Mouse (Mus musculus): ENCODE measurements around the gene Pld6. TPM values are rescaled to one million over a fixed set of nuclear protein-coding genes. Genes with fewer than 3 reads are reported as not detected.

The Pld6 gene
- polyA plus RNA-seq, 1 experiment from 2014 or later = 3.6 TPM

GRCm38 (mm10) chr11:59780241-59780640 is 7.2 kb downstream of the Pld6 start:
- no peaks in the 10 kb centered on the region for H3K4me1 ChIP-seq
- ATAC-seq (replicated peaks) = no peak
- H3K36me3 ChIP-seq = peaks cover 27% of the 10 kb centered on the region
- H3K27ac ChIP-seq (replicated peaks) = no peak overlapping the region
- no peaks in the 10 kb centered on the region for H3K27me3 ChIP-seq
- 87% methylated on average over 4 of the region's 4 CpGs for WGBS
- no peak overlapping the region for H3K9ac ChIP-seq (replicated peaks)
- no peak overlapping the region for H3K4me3 ChIP-seq
- no peak overlapping the region for H3K4me2 ChIP-seq (replicated peaks)
- no peaks in the 10 kb centered on the region for H3K9me3 ChIP-seq

GRCm38 (mm10) chr11:59779406-59779805 is 8.0 kb downstream of the Pld6 start:
- 82% methylated on average over 4 of the region's 4 CpGs for WGBS
- no peak overlapping the region for H3K4me2 ChIP-seq (replicated peaks)
- peaks cover 34% of the 10 kb centered on the region for H3K36me3 ChIP-seq
- ATAC-seq (replicated peaks) = no peak
- no peaks in the 10 kb centered on the region for H3K4me1 ChIP-seq
- H3K9ac ChIP-seq (replicated peaks) = no peak overlapping the region
- H3K27ac ChIP-seq (replicated peaks) = no peak overlapping the region
- no peaks in the 10 kb centered on the region for H3K27me3 ChIP-seq
- no peak overlapping the region for H3K4me3 ChIP-seq
- no peaks in the 10 kb centered on the region for H3K9me3 ChIP-seq

GRCm38 (mm10) chr11:59778874-59779223 is 8.6 kb downstream of the Pld6 start:
- Histone ChIP-seq H3K9ac (replicated peaks) (no peak overlapping the region), H3K4me2 (replicated peaks) (no peak overlapping the region), H3K27ac (replicated peaks) (no peak overlapping the region), H3K4me3 (no peak overlapping the region), H3K27me3 (no peaks in the 10 kb centered on the region), H3K4me1 (no peaks in the 10 kb centered on the region), H3K36me3 (peaks cover 40% of the 10 kb centered on the region), H3K9me3 (no peaks in the 10 kb centered on the region)
- ATAC-seq (replicated peaks) = no peak
- WGBS = 83% methylated on average over 1 of the region's 1 CpGs

- no peak overlapping the region for H3K27ac ChIP-seq (replicated peaks)
- H3K4me3 ChIP-seq = no peak overlapping the region
- 56% methylated on average over 9 of the region's 9 CpGs for WGBS
- no peak overlapping the region for H3K9ac ChIP-seq (replicated peaks)
- no peaks in the 10 kb centered on the region for H3K9me3 ChIP-seq
- no peaks in the 10 kb centered on the region for H3K27me3 ChIP-seq
- 0 out of 2 replicates have a peak, but pooled peaks have one; percentile 16 for ATAC-seq (replicated peaks)
- H3K4me2 ChIP-seq (replicated peaks) = no peak overlapping the region
- H3K4me1 ChIP-seq = no peaks in the 10 kb centered on the region
- peaks cover 45% of the 10 kb centered on the region for H3K36me3 ChIP-seq
Observed at GRCm38 (mm10) chr11:59778181-59778873, 9.1 kb downstream of the Pld6 start.

GRCm38 (mm10) chr11:59777259-59777658 is 10.2 kb downstream of the Pld6 start:
- H3K4me1 ChIP-seq = no peaks in the 10 kb centered on the region
- H3K27ac ChIP-seq (replicated peaks) = no peak overlapping the region
- H3K4me2 ChIP-seq (replicated peaks) = no peak overlapping the region
- peaks cover 54% of the 10 kb centered on the region for H3K36me3 ChIP-seq
- WGBS = 81% methylated on average over 5 of the region's 5 CpGs
- H3K9ac ChIP-seq (replicated peaks) = no peak overlapping the region
- H3K9me3 ChIP-seq = no peaks in the 10 kb centered on the region
- H3K4me3 ChIP-seq = no peak overlapping the region
- no peak for ATAC-seq (replicated peaks)
- H3K27me3 ChIP-seq = no peaks in the 10 kb centered on the region

GRCm38 (mm10) chr11:59775435-59776148 is 11.9 kb downstream of the Pld6 start:
- Histone ChIP-seq H3K36me3 (peaks cover 71% of the 10 kb centered on the region), H3K27ac (replicated peaks) (no peak overlapping the region), H3K4me3 (no peak overlapping the region), H3K4me1 (no peaks in the 10 kb centered on the region), H3K27me3 (no peaks in the 10 kb centered on the region), H3K9ac (replicated peaks) (no peak overlapping the region), H3K9me3 (no peaks in the 10 kb centered on the region), H3K4me2 (replicated peaks) (no peak overlapping the region)
- 87% methylated on average over 13 of the region's 13 CpGs for WGBS
- no peak for ATAC-seq (replicated peaks)

GRCm38 (mm10) chr11:59774522-59774921 is 12.9 kb downstream of the Pld6 start:
- no peak for ATAC-seq (replicated peaks)
- WGBS = 94% methylated on average over 4 of the region's 4 CpGs

GRCm38 (mm10) chr11:59772902-59773301 is 14.5 kb downstream of the Pld6 start:
- Histone ChIP-seq H3K9ac (replicated peaks) (no peak overlapping the region), H3K36me3 (peaks cover 86% of the 10 kb centered on the region), H3K27ac (replicated peaks) (no peak overlapping the region), H3K4me2 (replicated peaks) (no peak overlapping the region), H3K27me3 (no peaks in the 10 kb centered on the region), H3K9me3 (no peaks in the 10 kb centered on the region), H3K4me1 (no peaks in the 10 kb centered on the region), H3K4me3 (no peak overlapping the region)
- ATAC-seq (replicated peaks) = no peak
- 90% methylated on average over 4 of the region's 4 CpGs for WGBS

More at GRCm38 (mm10) chr11:59774522-59774921, 12.9 kb downstream of the Pld6 start:
- no peak overlapping the region for H3K4me2 ChIP-seq (replicated peaks)
- H3K4me1 ChIP-seq = no peaks in the 10 kb centered on the region
- no peak overlapping the region for H3K27ac ChIP-seq (replicated peaks)
- no peak overlapping the region for H3K4me3 ChIP-seq
- H3K27me3 ChIP-seq = no peaks in the 10 kb centered on the region
- H3K9me3 ChIP-seq = no peaks in the 10 kb centered on the region
- no peak overlapping the region for H3K9ac ChIP-seq (replicated peaks)
- H3K36me3 ChIP-seq = peaks cover 81% of the 10 kb centered on the region

- no peaks in the 10 kb centered on the region for H3K4me1 ChIP-seq
- no peak overlapping the region for H3K4me2 ChIP-seq (replicated peaks)
- no peak overlapping the region for H3K9ac ChIP-seq (replicated peaks)
- H3K27me3 ChIP-seq = no peaks in the 10 kb centered on the region
- H3K4me3 ChIP-seq = no peak overlapping the region
- H3K9me3 ChIP-seq = no peaks in the 10 kb centered on the region
- no peak for ATAC-seq (replicated peaks)
- WGBS = 93% methylated on average over 2 of the region's 2 CpGs
- peaks cover 84% of the 10 kb centered on the region for H3K36me3 ChIP-seq
- no peak overlapping the region for H3K27ac ChIP-seq (replicated peaks)
Observed at GRCm38 (mm10) chr11:59772291-59772690, 15.2 kb downstream of the Pld6 start.

- no peak overlapping the region for H3K9ac ChIP-seq (replicated peaks)
- no peak for ATAC-seq (replicated peaks)
- H3K27ac ChIP-seq (replicated peaks) = no peak overlapping the region
- 85% methylated on average over 7 of the region's 7 CpGs for WGBS
- H3K4me2 ChIP-seq (replicated peaks) = no peak overlapping the region
- H3K27me3 ChIP-seq = no peaks in the 10 kb centered on the region
- no peaks in the 10 kb centered on the region for H3K4me1 ChIP-seq
- peaks cover 94% of the 10 kb centered on the region for H3K36me3 ChIP-seq
- H3K4me3 ChIP-seq = no peak overlapping the region
- H3K9me3 ChIP-seq = no peaks in the 10 kb centered on the region
Observed at GRCm38 (mm10) chr11:59770753-59771152, 16.7 kb downstream of the Pld6 start.

- WGBS = 90% methylated on average over 6 of the region's 6 CpGs
- Histone ChIP-seq H3K27me3 (no peaks in the 10 kb centered on the region), H3K4me2 (replicated peaks) (no peak overlapping the region), H3K27ac (replicated peaks) (no peak overlapping the region), H3K9me3 (no peaks in the 10 kb centered on the region), H3K4me1 (no peaks in the 10 kb centered on the region), H3K9ac (replicated peaks) (no peak overlapping the region), H3K4me3 (no peak overlapping the region), H3K36me3 (peaks cover 95% of the 10 kb centered on the region)
- ATAC-seq (replicated peaks) = no peak
Observed at GRCm38 (mm10) chr11:59769738-59770137, 17.7 kb downstream of the Pld6 start.

GRCm38 (mm10) chr11:59769307-59769706 is 18.1 kb downstream of the Pld6 start:
- H3K4me3 ChIP-seq = no peak overlapping the region
- H3K9ac ChIP-seq (replicated peaks) = no peak overlapping the region
- no peak for ATAC-seq (replicated peaks)
- H3K4me1 ChIP-seq = no peaks in the 10 kb centered on the region
- no peak overlapping the region for H3K27ac ChIP-seq (replicated peaks)
- WGBS = 91% methylated on average over 2 of the region's 2 CpGs
- H3K27me3 ChIP-seq = no peaks in the 10 kb centered on the region
- H3K4me2 ChIP-seq (replicated peaks) = no peak overlapping the region
- H3K36me3 ChIP-seq = peaks cover 96% of the 10 kb centered on the region
- no peaks in the 10 kb centered on the region for H3K9me3 ChIP-seq
